Mouse (Mus musculus): Measurements from ENCODE around the gene Boc. TPM values are rescaled to one million over a fixed set of nuclear protein-coding genes. Genes with fewer than 3 reads are reported as not detected.

Boc gene
- polyA plus RNA-seq, 1 experiment from 2014 or later: 3.1 TPM

DNA sequence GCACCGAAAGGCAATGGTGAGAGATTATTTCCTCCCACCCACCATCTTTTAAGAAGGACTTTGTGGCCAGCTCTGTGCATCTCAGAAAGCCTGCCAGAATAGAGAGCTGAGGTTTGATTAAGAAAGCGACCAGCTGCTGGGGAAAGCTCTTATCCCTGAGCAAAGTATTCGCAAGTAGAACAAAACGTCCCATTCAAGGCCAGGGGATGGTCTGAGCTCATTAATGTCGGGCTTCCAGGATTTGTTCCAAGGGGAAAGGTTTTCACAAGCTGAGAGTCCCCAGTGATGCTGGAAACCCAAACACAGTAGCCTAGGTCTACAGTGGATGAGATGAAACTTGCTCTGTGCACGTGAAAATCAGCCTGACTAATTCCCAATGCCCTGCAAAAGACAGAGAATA lies 64.8 kb downstream of the Boc start:
- no peak overlapping the region for H3K27ac ChIP-seq (ENCODE audit: low read depth, low read length)
- H3K4me2 ChIP-seq (replicated peaks; ENCODE audit: low read depth): no peak overlapping the region
- H3K27me3 ChIP-seq (replicated peaks; ENCODE audit: control insufficient read depth, insufficient read depth, low read length): no peaks in the 10 kb centered on the region
- H3K9ac ChIP-seq (ENCODE audit: low read depth, low read length): no peak overlapping the region
- ATAC-seq: no peak
- no peak for TF ChIP-seq CTCF (IDR thresholded peaks at IDR 0.05; ENCODE audit: low read depth)
- H3K36me3 ChIP-seq (ENCODE audit: control insufficient read depth, insufficient read depth): peaks cover 6% of the 10 kb centered on the region; the same call in 1 of the 2 replicates
- no peak overlapping the region for H3K4me3 ChIP-seq (ENCODE audit: low read depth, low read length)
- no peaks in the 10 kb centered on the region for H3K9me3 ChIP-seq (ENCODE audit: control insufficient read depth)
- WGBS: 46% methylated on average over 6 of the region's 6 CpGs
- no peaks in the 10 kb centered on the region for H3K4me1 ChIP-seq (replicated peaks; ENCODE audit: control insufficient read depth, insufficient read depth, low read length)

DNA sequence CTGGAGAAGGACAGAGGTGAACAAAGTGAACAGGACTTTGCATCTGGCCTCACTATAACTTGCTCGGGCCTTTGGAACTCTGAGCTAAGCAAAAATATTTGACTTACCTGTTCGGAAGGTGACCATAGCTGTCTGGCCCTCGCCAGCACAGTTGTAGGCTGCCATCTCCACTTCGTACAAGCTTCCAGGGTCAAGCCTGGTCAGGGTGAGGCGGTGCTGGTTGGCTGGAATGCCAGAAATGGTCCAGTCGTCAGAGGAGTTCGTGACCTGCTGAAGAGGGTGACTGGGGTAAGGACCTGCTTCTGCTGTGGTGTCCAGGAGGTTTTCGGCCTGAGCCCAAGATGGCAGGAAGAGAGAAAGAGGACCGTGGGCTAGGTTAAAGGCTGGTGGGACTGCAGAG lies 66.0 kb downstream of the Boc start:
- H3K4me2 ChIP-seq (replicated peaks; ENCODE audit: low read depth): no peak overlapping the region
- no peak overlapping the region for H3K4me3 ChIP-seq (ENCODE audit: low read depth, low read length)
- H3K36me3 ChIP-seq (ENCODE audit: control insufficient read depth, insufficient read depth): peaks cover under 1% of the 10 kb centered on the region; the same call in 1 of the 2 replicates
- H3K27me3 ChIP-seq (replicated peaks; ENCODE audit: control insufficient read depth, insufficient read depth, low read length): no peaks in the 10 kb centered on the region
- no peak overlapping the region for H3K27ac ChIP-seq (ENCODE audit: low read depth, low read length)
- no peaks in the 10 kb centered on the region for H3K9me3 ChIP-seq (ENCODE audit: control insufficient read depth)
- H3K4me1 ChIP-seq (replicated peaks; ENCODE audit: control insufficient read depth, insufficient read depth, low read length): no peaks in the 10 kb centered on the region
- no peak for TF ChIP-seq CTCF (IDR thresholded peaks at IDR 0.05; ENCODE audit: low read depth)
- no peak for ATAC-seq
- 81% methylated on average over 9 of the region's 9 CpGs for WGBS
- no peak overlapping the region for H3K9ac ChIP-seq (ENCODE audit: low read depth, low read length)

DNA sequence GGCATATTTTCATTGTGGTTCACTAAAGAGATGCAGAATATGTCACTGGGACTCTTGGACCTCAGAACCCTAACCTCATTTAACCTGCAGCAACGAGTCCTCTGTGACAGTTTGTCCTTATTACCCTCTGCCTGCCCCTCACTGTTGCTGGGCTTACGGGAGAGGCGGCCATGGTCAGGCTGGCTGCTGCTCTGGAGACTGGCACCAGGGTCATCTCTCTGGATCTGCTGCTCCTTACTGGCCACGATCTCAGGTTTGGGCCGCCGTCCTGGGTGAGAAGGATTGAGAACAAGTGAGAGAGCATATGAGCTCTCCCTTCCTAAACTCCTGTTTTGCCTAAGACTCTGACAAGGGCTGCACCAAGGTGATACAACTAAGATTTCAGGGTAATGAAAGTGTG lies 66.5 kb downstream of the Boc start:
- Histone ChIP-seq H3K27ac (ENCODE audit: low read depth, low read length) (no peak overlapping the region), H3K9me3 (ENCODE audit: control insufficient read depth) (no peaks in the 10 kb centered on the region), H3K9ac (ENCODE audit: low read depth, low read length) (no peak overlapping the region), H3K4me1 (replicated peaks; ENCODE audit: control insufficient read depth, insufficient read depth, low read length) (no peaks in the 10 kb centered on the region), H3K4me2 (replicated peaks; ENCODE audit: low read depth) (no peak overlapping the region), H3K36me3 (ENCODE audit: control insufficient read depth, insufficient read depth) (no peaks in the 10 kb centered on the region; the same call in 1 of the 2 replicates), H3K4me3 (ENCODE audit: low read depth, low read length) (no peak overlapping the region), H3K27me3 (replicated peaks; ENCODE audit: control insufficient read depth, insufficient read depth, low read length) (no peaks in the 10 kb centered on the region)
- ATAC-seq: no peak
- 91% methylated on average over 6 of the region's 6 CpGs for WGBS
- TF ChIP-seq CTCF (IDR thresholded peaks at IDR 0.05; ENCODE audit: low read depth): no peak

DNA sequence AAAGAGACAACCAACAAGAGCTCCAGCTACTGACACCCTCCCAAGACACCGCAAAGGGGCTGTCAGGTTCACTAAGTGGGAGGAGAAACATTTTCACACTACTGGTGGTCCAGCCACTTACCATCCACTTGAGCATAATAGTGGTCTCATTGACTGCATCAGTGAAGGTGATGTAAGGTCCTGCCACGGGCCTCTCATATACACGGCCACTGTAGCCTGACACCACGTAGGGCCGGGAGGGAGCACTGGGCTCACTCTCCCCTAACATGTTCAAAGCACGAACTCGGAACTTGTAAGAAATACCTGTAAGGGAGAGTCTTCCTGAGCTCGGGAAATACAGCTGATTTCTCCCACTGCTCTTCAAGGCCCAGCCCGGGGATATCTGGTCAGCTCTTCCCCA lies 67.6 kb downstream of the Boc start:
- Histone ChIP-seq H3K27ac (ENCODE audit: low read depth, low read length) (no peak overlapping the region), H3K4me3 (ENCODE audit: low read depth, low read length) (no peak overlapping the region), H3K4me2 (replicated peaks; ENCODE audit: low read depth) (no peak overlapping the region), H3K9ac (ENCODE audit: low read depth, low read length) (no peak overlapping the region), H3K4me1 (replicated peaks; ENCODE audit: control insufficient read depth, insufficient read depth, low read length) (no peaks in the 10 kb centered on the region), H3K36me3 (ENCODE audit: control insufficient read depth, insufficient read depth) (no peaks in the 10 kb centered on the region; the same call in 1 of the 2 replicates), H3K9me3 (ENCODE audit: control insufficient read depth) (no peaks in the 10 kb centered on the region), H3K27me3 (replicated peaks; ENCODE audit: control insufficient read depth, insufficient read depth, low read length) (no peaks in the 10 kb centered on the region)
- TF ChIP-seq CTCF (IDR thresholded peaks at IDR 0.05; ENCODE audit: low read depth): no peak
- WGBS: 88% methylated on average over 9 of the region's 9 CpGs
- no peak for ATAC-seq

DNA sequence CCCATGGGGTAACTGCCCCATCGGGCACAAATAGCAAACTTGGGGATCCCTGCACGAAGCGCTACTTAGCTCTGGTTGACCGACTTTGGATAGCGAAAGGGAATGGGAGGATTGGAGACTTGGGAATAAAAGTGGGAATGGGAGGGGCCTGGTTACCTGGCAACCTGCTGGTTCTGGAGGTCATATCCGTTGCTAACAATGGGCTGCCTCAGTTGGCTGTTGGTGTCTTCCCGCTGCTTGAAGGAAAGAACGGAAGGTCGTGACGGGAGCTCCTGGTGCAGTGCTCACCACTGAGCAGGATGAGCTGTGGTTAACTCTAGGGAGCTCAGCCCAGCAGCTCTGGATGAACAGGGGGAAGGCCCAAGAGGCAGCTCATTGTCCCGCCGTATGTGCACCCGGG lies 71.5 kb downstream of the Boc start:
- Histone ChIP-seq H3K27ac (ENCODE audit: low read depth, low read length) (no peak overlapping the region), H3K4me1 (replicated peaks; ENCODE audit: control insufficient read depth, insufficient read depth, low read length) (no peaks in the 10 kb centered on the region), H3K9me3 (ENCODE audit: control insufficient read depth) (no peaks in the 10 kb centered on the region), H3K27me3 (replicated peaks; ENCODE audit: control insufficient read depth, insufficient read depth, low read length) (no peaks in the 10 kb centered on the region), H3K4me2 (replicated peaks; ENCODE audit: low read depth) (no peak overlapping the region), H3K4me3 (ENCODE audit: low read depth, low read length) (no peak overlapping the region), H3K36me3 (ENCODE audit: control insufficient read depth, insufficient read depth) (no peaks in the 10 kb centered on the region; the same call in 1 of the 2 replicates), H3K9ac (ENCODE audit: low read depth, low read length) (no peak overlapping the region)
- no peak for ATAC-seq
- 90% methylated on average over 13 of the region's 13 CpGs for WGBS
- no peak for TF ChIP-seq CTCF (IDR thresholded peaks at IDR 0.05; ENCODE audit: low read depth)

DNA sequence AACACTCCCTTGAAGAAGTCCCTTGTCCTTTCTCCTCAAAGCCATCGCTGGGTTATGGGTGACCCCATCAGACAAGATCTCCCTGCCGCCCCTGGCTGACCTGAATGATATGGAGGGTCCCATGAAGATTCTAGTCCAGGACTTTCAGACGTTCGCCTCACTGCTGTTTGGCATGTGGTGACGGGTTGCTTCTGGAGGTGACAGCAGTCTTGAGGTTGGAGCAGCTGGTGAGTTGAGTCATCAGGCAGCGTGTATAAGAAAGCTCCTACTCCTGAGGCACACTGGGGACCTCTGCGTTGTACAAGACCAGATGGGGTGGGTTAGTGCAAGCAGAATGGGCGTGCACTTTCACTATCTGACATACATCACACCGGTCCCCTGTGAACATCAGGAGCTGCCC lies 72.1 kb downstream of the Boc start:
- no peak for TF ChIP-seq CTCF (IDR thresholded peaks at IDR 0.05; ENCODE audit: low read depth)
- H3K27me3 ChIP-seq (replicated peaks; ENCODE audit: control insufficient read depth, insufficient read depth, low read length): no peaks in the 10 kb centered on the region
- WGBS: 89% methylated on average over 9 of the region's 9 CpGs
- no peak overlapping the region for H3K9ac ChIP-seq (ENCODE audit: low read depth, low read length)
- no peak overlapping the region for H3K27ac ChIP-seq (ENCODE audit: low read depth, low read length)
- no peak overlapping the region for H3K4me3 ChIP-seq (ENCODE audit: low read depth, low read length)
- H3K36me3 ChIP-seq (ENCODE audit: control insufficient read depth, insufficient read depth): no peaks in the 10 kb centered on the region; the same call in 1 of the 2 replicates
- no peak for ATAC-seq
- no peak overlapping the region for H3K4me2 ChIP-seq (replicated peaks; ENCODE audit: low read depth)
- no peaks in the 10 kb centered on the region for H3K9me3 ChIP-seq (ENCODE audit: control insufficient read depth)
- no peaks in the 10 kb centered on the region for H3K4me1 ChIP-seq (replicated peaks; ENCODE audit: control insufficient read depth, insufficient read depth, low read length)

DNA sequence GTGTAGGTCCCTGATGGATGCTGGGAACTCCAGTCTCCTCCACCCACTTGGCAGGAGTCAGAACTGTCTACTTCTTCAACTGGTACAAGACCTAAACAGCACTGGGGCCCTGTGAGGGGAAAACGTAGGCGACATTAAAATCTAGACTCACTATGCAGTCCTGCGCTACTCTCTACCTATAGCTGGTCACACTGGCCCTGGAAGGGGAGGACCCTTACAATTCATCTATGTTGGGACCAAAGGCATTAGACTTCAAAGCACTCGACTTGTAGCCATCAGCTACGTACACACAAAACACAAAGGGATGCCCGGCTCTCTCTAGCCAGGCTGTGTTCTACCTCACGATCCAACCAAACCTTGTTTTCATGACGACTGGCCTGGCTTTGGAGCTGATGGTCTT lies 73.0 kb downstream of the Boc start:
- Histone ChIP-seq H3K27me3 (replicated peaks; ENCODE audit: control insufficient read depth, insufficient read depth, low read length) (no peaks in the 10 kb centered on the region), H3K36me3 (ENCODE audit: control insufficient read depth, insufficient read depth) (no peaks in the 10 kb centered on the region; the same call in 1 of the 2 replicates), H3K4me3 (ENCODE audit: low read depth, low read length) (no peak overlapping the region), H3K9ac (ENCODE audit: low read depth, low read length) (no peak overlapping the region), H3K27ac (ENCODE audit: low read depth, low read length) (no peak overlapping the region), H3K4me1 (replicated peaks; ENCODE audit: control insufficient read depth, insufficient read depth, low read length) (no peaks in the 10 kb centered on the region), H3K4me2 (replicated peaks; ENCODE audit: low read depth) (no peak overlapping the region), H3K9me3 (ENCODE audit: control insufficient read depth) (no peaks in the 10 kb centered on the region)
- no peak for TF ChIP-seq CTCF (IDR thresholded peaks at IDR 0.05; ENCODE audit: low read depth)
- WGBS: 88% methylated on average over 8 of the region's 8 CpGs
- no peak for ATAC-seq
